Mouse (Mus musculus): ENCODE data around the gene Exoc6b. TPM values are rescaled to one million over a fixed set of nuclear protein-coding genes. Genes with fewer than 3 reads are reported as not detected.

The Exoc6b gene
- total RNA-seq, 4 experiments from 2014 or later, result 113 to 138 (median 123) TPM

DNA sequence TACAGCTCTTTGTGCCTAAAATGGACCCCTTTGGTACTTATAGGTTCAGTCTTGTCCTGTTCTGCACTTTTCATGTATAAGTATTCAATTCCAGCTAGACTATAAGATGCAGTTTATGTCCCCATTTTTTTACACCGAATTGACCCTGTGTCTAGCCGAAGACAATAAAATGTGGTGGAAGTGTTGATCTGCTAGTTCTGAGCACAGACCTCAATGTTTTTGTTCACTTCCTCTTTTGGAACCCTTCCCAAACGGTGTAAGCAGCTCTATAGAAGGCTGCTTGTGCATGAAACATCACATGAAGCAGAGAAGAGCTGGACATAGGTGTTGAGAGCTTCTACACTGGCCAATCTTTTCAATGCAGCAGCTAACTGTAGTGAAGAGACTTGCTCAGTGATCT, 327.1 kb downstream of the Exoc6b start:
- no peak for DNase-seq (ENCODE audit: low spot score in 2 of 2)

- peak in 1 of 2 experiments; percentile 40 for DNase-seq (ENCODE audit: low spot score in 2 of 2)
Measured at GRCm38 (mm10) chr6:84736942-84737341, 332.4 kb downstream of the Exoc6b start.

DNA sequence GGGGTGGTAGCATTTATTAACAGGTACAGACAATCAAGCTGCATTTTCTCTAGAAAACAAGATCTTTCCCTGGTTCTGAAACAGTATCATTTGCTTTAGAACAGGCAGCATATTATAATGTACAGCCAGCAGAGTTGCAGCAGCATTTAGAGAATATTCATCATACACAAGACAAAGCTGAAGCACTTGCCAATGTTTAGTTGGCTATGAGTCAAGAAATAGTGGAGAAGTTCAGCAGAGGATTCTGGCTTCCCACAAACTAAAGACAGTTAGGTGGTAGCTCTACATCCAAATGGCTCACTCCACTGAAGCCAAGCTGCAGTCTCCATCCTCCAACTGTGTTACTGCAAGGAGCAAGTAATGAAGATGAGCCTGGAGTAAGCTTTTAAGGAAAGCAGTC, 342.4 kb downstream of the Exoc6b start:
- no peak for DNase-seq (ENCODE audit: low spot score in 2 of 2)

- no peak for DNase-seq (ENCODE audit: low spot score in 2 of 2)
Measured at GRCm38 (mm10) chr6:84713171-84713570, 356.1 kb downstream of the Exoc6b start.

DNA sequence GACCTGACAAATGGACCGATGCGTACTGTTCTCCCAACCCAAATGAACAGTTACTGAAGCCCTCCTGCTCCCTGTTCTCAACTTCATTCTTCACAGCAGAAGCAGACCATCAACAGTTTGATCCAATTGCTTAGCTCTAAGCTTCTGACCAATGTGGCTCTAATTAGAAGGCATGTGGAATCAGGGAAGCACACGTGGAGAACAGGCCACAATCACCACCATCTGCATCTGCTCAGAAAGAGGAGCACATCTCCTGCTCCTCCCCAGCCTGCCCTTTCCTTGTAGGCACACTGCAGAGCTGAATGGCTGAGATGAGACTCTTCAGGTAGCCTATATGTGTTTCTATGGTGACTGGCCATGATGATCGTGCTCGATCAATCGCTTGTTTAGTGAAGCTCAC, 358.5 kb downstream of the Exoc6b start:
- DNase-seq (ENCODE audit: low spot score in 2 of 2), result no peak

DNA sequence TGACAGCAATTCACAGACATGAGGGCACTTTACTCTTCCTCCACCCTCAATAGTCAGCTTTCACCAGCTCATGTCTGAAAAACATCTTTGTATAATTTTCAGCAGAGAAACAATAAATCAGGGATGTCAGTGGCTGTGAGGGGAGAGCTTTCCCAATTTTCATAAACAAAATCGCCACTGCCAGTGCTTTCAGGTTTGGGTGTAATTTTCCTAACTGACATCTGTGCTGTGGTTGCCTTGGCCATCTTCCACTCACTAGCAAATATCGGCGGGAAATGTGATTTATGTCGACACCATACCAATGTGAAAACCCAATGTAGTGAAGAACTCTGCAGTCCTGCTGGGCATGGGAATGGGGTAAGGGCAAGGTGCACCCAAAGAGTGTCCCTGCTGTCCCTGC, 360.7 kb downstream of the Exoc6b start:
- DNase-seq (ENCODE audit: low spot score in 2 of 2), result no peak

- no peak for DNase-seq (ENCODE audit: low spot score in 2 of 2)
Measured at GRCm38 (mm10) chr6:84699579-84699978, 369.7 kb downstream of the Exoc6b start.

- no peak for DNase-seq (ENCODE audit: low spot score in 2 of 2)
Measured at GRCm38 (mm10) chr6:84698288-84698673, 371.0 kb downstream of the Exoc6b start.

DNA sequence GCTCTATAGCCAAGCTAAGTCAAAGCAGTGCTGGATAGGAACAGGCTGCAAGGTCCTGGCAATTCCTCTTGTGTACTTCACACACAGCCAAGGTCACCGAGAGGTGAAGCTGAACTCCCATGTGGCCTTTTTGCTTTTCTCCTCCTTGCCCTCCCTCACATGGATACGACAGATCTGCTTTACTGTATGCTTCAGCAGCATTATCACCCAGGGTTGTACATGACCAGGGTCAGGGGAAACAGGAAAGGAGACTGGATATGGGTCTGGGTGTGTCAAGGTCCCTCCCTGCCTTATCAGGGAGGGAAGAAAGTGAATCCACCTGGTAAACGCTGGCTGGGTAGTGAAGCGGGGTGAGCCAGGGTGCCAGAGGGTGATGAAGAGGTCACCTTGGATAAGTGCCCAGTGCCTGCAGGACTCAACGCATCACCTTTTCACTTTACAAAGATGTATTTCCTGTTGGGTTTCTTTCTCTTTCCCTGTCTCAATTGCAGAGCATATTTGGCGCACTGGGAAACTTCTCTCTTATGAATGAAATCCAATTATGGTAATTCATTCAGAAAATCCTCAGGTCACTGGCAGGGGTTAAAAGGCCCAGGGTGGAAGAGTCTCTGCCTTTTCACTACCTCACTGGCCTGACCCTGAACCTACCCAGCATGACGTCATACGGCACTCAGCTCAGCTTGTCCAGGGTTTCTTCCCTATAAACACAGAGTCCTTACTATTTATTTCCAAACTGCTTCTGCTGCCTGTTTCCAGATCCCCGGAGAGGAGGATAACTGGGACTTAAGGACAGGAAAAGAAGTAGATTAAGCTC, 371.6 kb downstream of the Exoc6b start:
- no peak for DNase-seq (ENCODE audit: low spot score in 2 of 2)

- no peak for DNase-seq (ENCODE audit: low spot score in 2 of 2)
Measured at GRCm38 (mm10) chr6:84693844-84694243, 375.5 kb downstream of the Exoc6b start.

- DNase-seq (ENCODE audit: low spot score in 2 of 2), result no peak
Measured at GRCm38 (mm10) chr6:84693204-84693603, 376.1 kb downstream of the Exoc6b start.

GRCm38 (mm10) chr6:84691907-84692306, 377.4 kb downstream of the Exoc6b start:
- DNase-seq (ENCODE audit: low spot score in 2 of 2), result no peak

DNA sequence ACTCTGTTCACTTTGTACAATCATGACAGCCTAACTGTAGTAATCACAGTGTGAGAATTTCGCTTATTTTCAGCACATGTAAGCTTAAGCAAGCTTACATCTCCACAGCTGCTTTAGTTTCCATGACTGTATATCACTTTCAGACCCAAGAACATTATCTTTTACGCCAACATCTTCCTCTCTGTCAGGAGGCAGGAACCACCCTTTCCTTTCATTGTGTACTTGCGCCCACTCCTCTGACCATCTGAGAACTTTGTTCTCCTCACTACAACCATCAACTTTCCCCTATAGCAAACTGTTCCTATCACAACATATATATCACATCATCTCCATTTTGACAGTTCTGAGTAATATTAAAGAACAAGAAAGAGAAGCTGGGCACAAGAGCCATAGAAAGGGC, 391.5 kb downstream of the Exoc6b start:
- DNase-seq (ENCODE audit: low spot score in 2 of 2), result no peak

DNA sequence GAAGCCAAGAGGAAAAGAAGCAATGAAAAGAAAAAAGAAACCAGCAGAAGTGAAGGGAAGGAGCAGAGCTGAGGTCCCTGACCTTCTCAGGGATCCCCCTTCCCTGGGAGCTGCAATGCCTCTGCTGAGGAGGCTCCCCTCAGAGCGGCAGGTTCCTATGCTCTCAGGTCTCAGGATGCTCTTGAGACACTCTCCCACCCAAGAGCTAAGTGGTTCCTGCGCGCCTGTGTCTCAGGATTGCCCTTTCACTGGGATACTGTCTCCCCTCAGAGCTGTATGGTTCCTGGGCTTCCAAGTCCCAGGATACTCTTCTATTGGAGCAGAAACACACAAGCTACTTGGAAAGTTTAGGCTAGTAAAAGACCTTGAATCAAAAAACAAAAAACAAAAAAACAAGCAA, 394.4 kb downstream of the Exoc6b start:
- DNase-seq (ENCODE audit: low spot score in 2 of 2), result no peak

- no peak for DNase-seq (ENCODE audit: low spot score in 2 of 2)
Measured at GRCm38 (mm10) chr6:84674136-84674535, 395.2 kb downstream of the Exoc6b start.

DNA sequence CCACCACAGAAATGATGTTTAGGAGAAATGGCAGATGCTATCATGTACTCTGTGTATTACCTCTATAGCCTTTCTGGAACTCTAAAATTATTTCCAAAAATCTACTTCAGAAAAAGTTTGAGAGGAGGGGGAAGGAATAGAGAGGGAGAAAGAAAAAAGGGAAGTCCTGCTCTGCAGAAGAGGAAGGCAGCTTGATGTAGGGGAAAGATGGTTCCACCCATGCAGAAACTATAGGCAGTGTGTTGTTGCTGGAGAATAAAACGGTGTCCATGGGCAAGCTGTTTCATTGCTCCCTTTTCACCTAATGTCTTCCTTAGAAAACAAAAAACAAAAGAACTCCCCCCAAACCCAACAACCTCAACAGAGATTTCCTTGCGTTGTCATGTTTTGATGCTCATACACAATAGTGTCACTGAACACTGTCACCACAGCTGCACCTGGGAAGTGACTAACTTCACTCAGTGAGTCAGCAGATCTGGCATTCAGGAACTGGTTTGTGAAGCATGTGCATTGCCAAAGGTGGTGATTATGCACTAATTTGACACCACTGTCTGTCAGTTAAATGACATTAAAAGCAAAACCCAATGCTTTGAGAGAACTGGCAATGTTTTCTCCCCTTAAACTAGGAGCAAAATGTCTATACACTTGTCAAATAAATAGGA, 407.7 kb downstream of the Exoc6b start:
- no peak for DNase-seq (ENCODE audit: low spot score in 2 of 2)

DNA sequence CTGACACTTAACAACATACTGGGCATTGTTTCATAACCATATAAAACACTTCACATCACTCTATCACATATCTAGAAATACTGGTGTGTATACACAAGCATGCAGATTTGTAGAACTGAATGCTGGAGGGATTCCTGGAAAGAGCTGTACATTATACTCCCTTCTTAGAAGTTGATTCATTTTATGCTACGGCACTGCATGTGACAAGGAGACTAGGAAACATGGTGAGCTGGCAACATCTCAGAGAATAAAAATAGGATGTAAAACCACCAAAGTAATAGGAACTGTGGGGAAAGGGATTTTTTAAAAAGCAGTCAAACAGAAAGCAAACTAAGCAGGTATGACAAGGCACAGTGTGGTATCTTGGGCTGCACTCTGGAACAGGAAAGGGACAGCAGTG, 408.3 kb downstream of the Exoc6b start:
- DNase-seq (ENCODE audit: low spot score in 2 of 2), result no peak

- DNase-seq (ENCODE audit: low spot score in 2 of 2), result no peak
Measured at GRCm38 (mm10) chr6:84657091-84657490, 412.2 kb downstream of the Exoc6b start.

DNA sequence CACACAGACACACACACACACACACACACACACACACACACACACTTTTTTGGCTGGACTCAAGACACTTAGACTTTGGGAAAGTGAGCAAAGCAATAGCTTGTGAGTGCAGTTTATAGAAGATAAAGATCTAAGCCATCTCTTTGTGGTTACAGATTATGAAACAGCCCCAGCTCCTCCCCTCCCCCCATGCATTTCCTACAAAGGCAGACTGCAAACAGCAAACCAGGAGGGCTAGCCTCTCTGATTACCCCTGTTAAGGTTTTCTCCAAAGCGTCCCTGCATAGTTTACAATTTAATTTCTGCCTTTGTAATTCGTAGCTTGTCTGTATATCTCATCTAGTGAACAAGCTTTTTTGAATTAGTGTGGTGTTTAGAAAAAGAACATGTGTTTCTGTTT, 412.6 kb downstream of the Exoc6b start:
- no peak for DNase-seq (ENCODE audit: low spot score in 2 of 2)

GRCm38 (mm10) chr6:84651902-84652301, 417.4 kb downstream of the Exoc6b start:
- no peak for DNase-seq (ENCODE audit: low spot score in 2 of 2)

DNA sequence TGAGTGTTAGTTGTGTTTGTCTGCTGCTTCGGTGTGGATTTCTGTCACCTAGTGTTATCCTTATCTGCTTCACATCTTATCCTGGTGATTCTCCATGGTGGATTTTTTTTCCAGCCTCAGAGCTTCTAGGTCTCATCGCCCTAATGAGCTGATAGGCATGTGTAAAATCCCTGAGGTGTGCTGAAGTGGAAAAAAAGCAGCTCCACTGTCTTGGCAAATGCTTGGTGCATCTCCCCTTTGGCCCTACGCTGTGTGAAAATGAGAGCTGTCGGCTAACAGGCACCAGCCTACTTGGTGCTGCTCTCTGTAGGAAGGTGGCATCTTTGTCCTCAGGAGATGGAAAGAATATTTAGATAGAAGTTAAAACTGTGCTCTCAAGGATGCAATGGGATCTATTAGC, 422.1 kb downstream of the Exoc6b start:
- DNase-seq (ENCODE audit: low spot score in 2 of 2), result no peak

DNA sequence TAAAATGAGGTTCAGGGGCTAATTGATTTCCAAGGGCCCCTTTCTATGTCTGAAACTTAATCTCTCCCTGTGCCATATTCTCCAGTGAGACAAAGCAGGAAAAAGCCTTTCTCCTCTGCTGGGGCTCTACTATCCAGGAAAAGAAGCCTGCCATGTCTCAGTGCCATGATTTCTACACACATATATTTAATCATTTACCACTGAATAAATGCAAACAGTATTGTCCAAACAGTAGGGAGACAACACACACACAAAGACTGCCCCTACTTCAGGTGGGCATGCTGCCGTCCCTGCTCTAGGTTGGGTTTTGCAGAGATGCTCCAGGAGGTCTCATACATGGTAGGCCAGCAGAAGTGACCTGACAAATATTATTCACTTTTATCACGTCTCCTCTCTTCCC, 422.6 kb downstream of the Exoc6b start:
- no peak for DNase-seq (ENCODE audit: low spot score in 2 of 2)

GRCm38 (mm10) chr6:84641062-84641431, 428.3 kb downstream of the Exoc6b start:
- DNase-seq (ENCODE audit: low spot score in 2 of 2), result no peak

Data from layer of hippocampus, adult 8-10 months (tissue).